Mouse (Mus musculus): Measurements from ENCODE around the gene Mpp3. TPM values are rescaled to one million over a fixed set of nuclear protein-coding genes. Genes with fewer than 3 reads are reported as not detected.

The Mpp3 gene
- polyA plus RNA-seq, 2 experiments = 4.9 to 15.7 TPM

DNA sequence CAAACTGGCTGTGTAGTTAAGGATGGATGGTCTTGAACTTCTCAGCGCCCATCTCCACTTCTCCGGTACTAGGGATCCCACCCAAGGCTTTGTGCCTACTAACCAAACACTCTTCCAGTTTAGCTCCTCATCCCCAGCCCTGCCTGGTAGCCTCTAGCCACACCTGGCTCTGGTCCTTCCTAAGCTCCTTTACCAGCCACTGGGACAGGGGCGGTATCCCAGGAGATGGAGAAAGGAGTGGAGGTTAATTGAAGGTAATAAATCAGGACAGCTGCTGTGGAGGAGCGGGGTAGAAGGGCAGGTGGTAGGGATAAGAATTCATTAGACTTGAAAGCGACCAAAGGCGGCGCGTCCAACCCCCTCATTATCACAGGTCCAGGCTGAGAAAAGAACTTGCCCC lies 63.6 kb downstream of the Mpp3 start:
- WGBS = 6% methylated on average over 8 of the region's 8 CpGs
- no peak for TF ChIP-seq POLR2A (IDR thresholded peaks at IDR 0.05; ENCODE audit: borderline replicate concordance, extremely low read depth, insufficient read depth, insufficient read length)

DNA sequence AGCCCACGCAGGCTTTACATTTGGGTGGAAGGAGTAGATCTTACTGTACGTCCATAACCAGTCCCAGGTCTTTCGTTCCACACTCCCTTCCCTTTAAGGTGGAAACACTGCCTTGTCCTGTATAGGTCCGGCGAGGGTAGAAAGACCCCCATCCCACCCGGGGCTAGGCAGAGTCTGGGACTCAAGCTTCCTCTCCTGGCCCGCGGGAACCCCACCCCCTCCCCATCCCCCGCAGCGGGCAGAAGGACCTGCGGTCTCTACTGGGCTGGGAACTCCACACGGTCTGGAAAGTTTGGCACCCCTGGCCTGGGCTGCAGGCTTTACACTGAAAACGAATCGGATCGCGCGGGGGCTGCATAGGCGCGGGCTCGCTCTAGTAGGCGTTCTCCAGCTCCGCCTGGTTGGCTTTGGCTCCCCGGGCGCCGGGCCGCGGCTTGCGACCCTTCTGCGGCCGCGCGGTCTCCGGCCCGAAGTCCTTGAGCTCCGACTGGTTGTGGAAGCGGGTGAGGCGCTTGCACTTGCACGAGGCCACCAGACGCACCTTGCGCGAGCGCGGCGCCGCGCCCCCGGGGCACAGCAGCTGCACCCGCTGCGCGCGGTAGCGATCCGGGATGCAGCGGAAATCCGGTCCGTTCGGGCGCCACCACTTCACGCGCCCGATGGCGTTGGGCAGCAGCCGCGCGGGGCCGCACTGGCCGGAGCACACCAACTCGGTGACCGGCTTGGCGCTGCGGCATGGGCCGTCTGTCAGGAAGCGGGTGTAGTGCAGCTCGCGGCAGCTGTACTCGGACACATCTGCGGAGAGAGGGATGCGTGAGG lies 64.6 kb downstream of the Mpp3 start:
- Histone ChIP-seq H3K4me1 (ENCODE audit: control insufficient read depth, insufficient read depth, low read length) (peaks cover 11% of the 10 kb centered on the region), H3K4me3 (replicated peaks; ENCODE audit: low read length) (peak overlapping the region; percentile 55), H3K27me3 (ENCODE audit: control insufficient read depth, insufficient read depth, low read length) (peaks cover 55% of the 10 kb centered on the region), H3K4me2 (replicated peaks; ENCODE audit: low read depth, low read length, severe bottlenecking) (peak overlapping the region; percentile 96), H3K9ac (ENCODE audit: low read depth, low read length, severe bottlenecking) (peak overlapping the region; percentile 55), H3K36me3 (ENCODE audit: control insufficient read depth, insufficient read depth, low read length) (no peaks in the 10 kb centered on the region), H3K27ac (replicated peaks; ENCODE audit: low read depth, low read length) (no peak overlapping the region), H3K9me3 (ENCODE audit: control insufficient read depth, low read length) (no peaks in the 10 kb centered on the region)
- ATAC-seq (ENCODE audit: low FRiP score, low read depth) = peak; percentile 33; the same call in 1 of the 2 replicates
- TF ChIP-seq POLR2A (IDR thresholded peaks at IDR 0.05; ENCODE audit: borderline replicate concordance, extremely low read depth, insufficient read depth, insufficient read length) = no peak
- no peak for DNase-seq (ENCODE audit: low spot score)
- under 1% methylated on average over 76 of the region's 78 CpGs for WGBS

More for the DNA sequence above, 63.6 kb downstream of the Mpp3 start:
- Histone ChIP-seq H3K27ac (replicated peaks; ENCODE audit: low read depth, low read length) (no peak overlapping the region), H3K4me2 (replicated peaks; ENCODE audit: low read depth, low read length, severe bottlenecking) (no peak overlapping the region), H3K4me1 (ENCODE audit: control insufficient read depth, insufficient read depth, low read length) (peaks cover 11% of the 10 kb centered on the region), H3K36me3 (ENCODE audit: control insufficient read depth, insufficient read depth, low read length) (no peaks in the 10 kb centered on the region), H3K4me3 (replicated peaks; ENCODE audit: low read length) (peak overlapping the region; percentile 55; the same call in 1 of the 2 replicates), H3K9ac (ENCODE audit: low read depth, low read length, severe bottlenecking) (no peak overlapping the region), H3K27me3 (ENCODE audit: control insufficient read depth, insufficient read depth, low read length) (peaks cover 55% of the 10 kb centered on the region), H3K9me3 (ENCODE audit: control insufficient read depth, low read length) (no peaks in the 10 kb centered on the region)
- no peak for DNase-seq (ENCODE audit: low spot score)
- ATAC-seq (ENCODE audit: low FRiP score, low read depth) = no peak

DNA sequence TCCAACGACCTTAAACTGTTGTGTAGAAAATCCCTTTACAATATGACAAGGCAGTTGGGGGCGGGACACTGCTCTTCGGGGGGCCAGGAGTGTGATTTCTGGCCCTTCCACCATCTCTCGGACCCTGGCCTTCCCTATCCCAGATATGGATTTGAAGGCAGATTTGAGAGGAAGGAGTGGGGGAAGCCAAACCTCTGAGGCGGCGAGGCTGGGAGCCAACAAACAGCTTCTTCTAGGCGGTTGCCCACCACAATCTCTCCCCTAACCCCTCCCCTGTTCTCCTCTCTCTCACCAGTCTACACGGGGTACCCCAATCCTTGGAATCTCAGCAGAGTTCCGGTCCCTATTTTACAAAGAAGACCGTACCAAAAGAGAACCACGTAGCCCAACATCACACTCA lies 65.2 kb downstream of the Mpp3 start:
- Histone ChIP-seq H3K4me2 (replicated peaks; ENCODE audit: low read depth, low read length, severe bottlenecking) (peak overlapping the region; percentile 96), H3K9ac (ENCODE audit: low read depth, low read length, severe bottlenecking) (no peak overlapping the region), H3K4me1 (ENCODE audit: control insufficient read depth, insufficient read depth, low read length) (peaks cover 11% of the 10 kb centered on the region), H3K27ac (replicated peaks; ENCODE audit: low read depth, low read length) (no peak overlapping the region), H3K4me3 (replicated peaks; ENCODE audit: low read length) (peak overlapping the region; percentile 55), H3K9me3 (ENCODE audit: control insufficient read depth, low read length) (no peaks in the 10 kb centered on the region), H3K27me3 (ENCODE audit: control insufficient read depth, insufficient read depth, low read length) (peaks cover 55% of the 10 kb centered on the region), H3K36me3 (ENCODE audit: control insufficient read depth, insufficient read depth, low read length) (no peaks in the 10 kb centered on the region)
- no peak for TF ChIP-seq POLR2A (IDR thresholded peaks at IDR 0.05; ENCODE audit: borderline replicate concordance, extremely low read depth, insufficient read depth, insufficient read length)
- WGBS = 4% methylated on average over 11 of the region's 11 CpGs
- DNase-seq (ENCODE audit: low spot score) = no peak
- no peak for ATAC-seq (ENCODE audit: low FRiP score, low read depth)

DNA sequence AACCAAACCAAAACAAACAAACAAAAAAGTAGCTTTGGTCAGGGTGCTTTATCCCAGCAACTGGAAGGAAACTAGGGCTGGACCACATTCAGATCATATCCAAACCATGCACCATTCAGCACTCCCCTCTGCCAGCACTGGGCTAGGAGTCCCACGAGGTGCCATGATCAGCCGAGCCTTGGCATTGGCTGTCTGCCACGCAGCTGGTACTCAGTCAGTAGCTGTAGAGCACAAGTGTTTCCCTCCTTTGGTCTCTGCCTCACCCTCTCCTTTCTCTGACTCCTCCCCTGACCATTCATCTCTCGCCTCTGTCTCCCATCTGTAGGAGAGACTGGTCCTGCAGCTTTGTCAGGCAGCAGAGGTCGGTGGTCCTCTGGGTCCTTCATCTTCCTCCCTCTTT lies 70.8 kb downstream of the Mpp3 start:
- H3K4me1 ChIP-seq (ENCODE audit: control insufficient read depth, insufficient read depth, low read length) = peaks cover 12% of the 10 kb centered on the region; the same call in 1 of the 2 replicates
- H3K9me3 ChIP-seq (ENCODE audit: control insufficient read depth, low read length) = no peaks in the 10 kb centered on the region
- H3K27ac ChIP-seq (replicated peaks; ENCODE audit: low read depth, low read length) = no peak overlapping the region
- WGBS = 47% methylated on average over 5 of the region's 5 CpGs
- ATAC-seq (ENCODE audit: low FRiP score, low read depth) = no peak
- no peak overlapping the region for H3K4me3 ChIP-seq (replicated peaks; ENCODE audit: low read length)
- H3K36me3 ChIP-seq (ENCODE audit: control insufficient read depth, insufficient read depth, low read length) = no peaks in the 10 kb centered on the region
- H3K27me3 ChIP-seq (ENCODE audit: control insufficient read depth, insufficient read depth, low read length) = peaks cover 11% of the 10 kb centered on the region
- no peak for DNase-seq (ENCODE audit: low spot score)
- H3K4me2 ChIP-seq (replicated peaks; ENCODE audit: low read depth, low read length, severe bottlenecking) = no peak overlapping the region
- H3K9ac ChIP-seq (ENCODE audit: low read depth, low read length, severe bottlenecking) = no peak overlapping the region
- no peak for TF ChIP-seq POLR2A (IDR thresholded peaks at IDR 0.05; ENCODE audit: borderline replicate concordance, extremely low read depth, insufficient read depth, insufficient read length)

DNA sequence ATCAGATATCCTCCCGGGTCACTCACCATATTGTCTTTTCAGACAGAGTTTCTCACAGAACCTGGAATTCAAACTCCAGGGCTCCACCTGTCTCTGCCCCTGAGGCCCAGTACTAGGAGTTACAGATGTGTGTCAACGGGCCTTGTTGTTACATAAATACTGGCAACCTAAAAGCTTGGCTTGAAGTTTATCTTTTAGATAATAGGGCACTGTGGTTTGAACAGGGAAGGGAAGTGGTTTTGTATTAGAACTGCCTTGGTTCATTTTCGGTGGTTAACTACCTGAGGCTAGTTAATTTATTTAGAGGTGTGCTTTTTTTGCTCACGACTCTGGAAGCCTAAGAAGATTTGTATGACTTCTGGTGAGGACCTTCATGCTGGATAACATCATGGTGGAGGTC lies 74.8 kb downstream of the Mpp3 start:
- ATAC-seq (ENCODE audit: low FRiP score, low read depth) (no peak), DNase-seq (ENCODE audit: low spot score) (no peak)
- 55% methylated on average over 4 of the region's 4 CpGs for WGBS
- no peak for TF ChIP-seq POLR2A (IDR thresholded peaks at IDR 0.05; ENCODE audit: borderline replicate concordance, extremely low read depth, insufficient read depth, insufficient read length)
- Histone ChIP-seq H3K4me1 (ENCODE audit: control insufficient read depth, insufficient read depth, low read length) (peaks cover 11% of the 10 kb centered on the region; the same call in 1 of the 2 replicates), H3K27me3 (ENCODE audit: control insufficient read depth, insufficient read depth, low read length) (no peaks in the 10 kb centered on the region), H3K4me3 (replicated peaks; ENCODE audit: low read length) (no peak overlapping the region), H3K9me3 (ENCODE audit: control insufficient read depth, low read length) (no peaks in the 10 kb centered on the region), H3K4me2 (replicated peaks; ENCODE audit: low read depth, low read length, severe bottlenecking) (no peak overlapping the region), H3K27ac (replicated peaks; ENCODE audit: low read depth, low read length) (no peak overlapping the region), H3K9ac (ENCODE audit: low read depth, low read length, severe bottlenecking) (no peak overlapping the region), H3K36me3 (ENCODE audit: control insufficient read depth, insufficient read depth, low read length) (no peaks in the 10 kb centered on the region)
